Mouse (Mus musculus) 3T3-L1 (cell line): ENCODE data around the gene Lgals4.

Source experiments
- DNase-seq: peaks from one replicate; pipeline ENCODE4 v3.0.0-alpha.2; 2015; ENCODE audit warnings: low read depth, low spot score

The Lgals4 gene

GRCm38 (mm10) chr7:28822556-28822955 is 11.1 kb upstream of the Lgals4 start:
- DNase-seq = no peak

GRCm38 (mm10) chr7:28822993-28823903 is 10.4 kb upstream of the Lgals4 start:
- no peak for DNase-seq

- DNase-seq = peak; percentile 27
These were observed 9.7 kb upstream of the Lgals4 start for GRCm38 (mm10) chr7:28823932-28824331.

GRCm38 (mm10) chr7:28824941-28825685 is 8.5 kb upstream of the Lgals4 start, which contains the start of gene Ech1:
Ech1 (plus strand) TSS chr7:28825217.
- peak; percentile 95 for DNase-seq

- DNase-seq = peak; percentile 56
These were observed 7.8 kb upstream of the Lgals4 start for GRCm38 (mm10) chr7:28825686-28826401.

- no peak for DNase-seq
These were observed 7.3 kb upstream of the Lgals4 start for GRCm38 (mm10) chr7:28826402-28826772.

- DNase-seq = peak; percentile 85
These were observed 6.3 kb upstream of the Lgals4 start for GRCm38 (mm10) chr7:28827338-28827737.

- DNase-seq = no peak
These were observed 3.8 kb upstream of the Lgals4 start for GRCm38 (mm10) chr7:28829821-28830220.

- no peak for DNase-seq
These were observed 2.7 kb upstream of the Lgals4 start for GRCm38 (mm10) chr7:28830981-28831380.

GRCm38 (mm10) chr7:28831411-28832125 is 2.1 kb upstream of the Lgals4 start:
- DNase-seq = no peak

- DNase-seq = no peak
These were observed 1.5 kb upstream of the Lgals4 start for GRCm38 (mm10) chr7:28832137-28832536.

- DNase-seq = no peak
These were observed 3.3 kb downstream of the Lgals4 start for GRCm38 (mm10) chr7:28836936-28837335.

GRCm38 (mm10) chr7:28838331-28838730 is 4.7 kb downstream of the Lgals4 start:
- DNase-seq = no peak

- DNase-seq = no peak
These were observed 13.6 kb downstream of the Lgals4 start for GRCm38 (mm10) chr7:28847273-28847672.

- peak; percentile 70 for DNase-seq
These were observed 16.1 kb downstream of the Lgals4 start for GRCm38 (mm10) chr7:28849700-28850236.

GRCm38 (mm10) chr7:28850642-28851041 is 17.0 kb downstream of the Lgals4 start:
- no peak for DNase-seq

GRCm38 (mm10) chr7:28859953-28860352 is 26.3 kb downstream of the Lgals4 start:
- DNase-seq = no peak

- DNase-seq = no peak
These were observed 27.2 kb downstream of the Lgals4 start for GRCm38 (mm10) chr7:28860898-28861297.

- no peak for DNase-seq
These were observed 29.3 kb downstream of the Lgals4 start for GRCm38 (mm10) chr7:28862817-28863499.

- no peak for DNase-seq
These were observed 29.9 kb downstream of the Lgals4 start, which contains the start of gene Lgals7 for GRCm38 (mm10) chr7:28863540-28863939. Lgals7 (plus strand) TSS chr7:28863853.
